Mouse (Mus musculus) MEL (cell line): Measurements from ENCODE around the gene Gucy1b1. TPM values are rescaled to one million over a fixed set of nuclear protein-coding genes. Genes with fewer than 3 reads are reported as not detected.

Experiments used
- DNase-seq: peaks from one replicate; pipeline ENCODE4 v3.0.0; 2011; ENCODE audit warnings: low read depth, low spot score
- H3K27ac ChIP-seq: 2 replicates; pipeline ENCODE4 v1.5.1; 2012; ENCODE audit warnings: low read depth, mild to moderate bottlenecking, control low read depth, low read length, moderate library complexity; ENCODE audit not compliant: control insufficient read depth
- H3K27me3 ChIP-seq, 2 experiments: fragments of 150-350 bp in 1 of 2; sonication (generic) in 1 of 2; 2 replicates each; pipeline ENCODE4 v1.6.1; 2012; ENCODE audit warnings: low read length in 2 of 2, mild to moderate bottlenecking in 2 of 2, improper control_type of control experiment in 1 of 2, moderate library complexity in 1 of 2; ENCODE audit not compliant: insufficient read depth in 2 of 2, control insufficient read depth in 1 of 2
- H3K36me3 ChIP-seq, 2 experiments: 2 replicates each; pipeline ENCODE4 v1.6.1; 2012 to 2014; ENCODE audit warnings: low read length in 2 of 2, improper control_type of control experiment in 1 of 2, inconsistent platforms in 1 of 2, mild to moderate bottlenecking in 1 of 2; ENCODE audit not compliant: insufficient read depth in 2 of 2, control insufficient read depth in 1 of 2
- H3K4me1 ChIP-seq, 2 experiments: fragments of 150-350 bp in 1 of 2; sonication (generic) in 1 of 2; 2 replicates each; pipeline ENCODE4 v1.6.1; 2012; ENCODE audit warnings: low read length in 2 of 2, improper control_type of control experiment in 1 of 2, mild to moderate bottlenecking in 1 of 2; ENCODE audit not compliant: insufficient read depth in 2 of 2, control insufficient read depth in 1 of 2
- H3K4me3 ChIP-seq, 2 experiments: fragments of 150-350 bp in 1 of 2; sonication (generic) in 1 of 2; 2 replicates each; pipeline ENCODE4 v1.5.1; 2012; ENCODE audit warnings: low read depth in 2 of 2, low read length in 2 of 2, mild to moderate bottlenecking in 2 of 2, moderate library complexity in 2 of 2, control low read depth in 1 of 2, improper control_type of control experiment in 1 of 2; ENCODE audit not compliant: control insufficient read depth in 1 of 2, insufficient read depth in 1 of 2
- H3K79me2 ChIP-seq: 2 replicates; pipeline ENCODE4 v1.6.1; 2012; ENCODE audit warnings: mild to moderate bottlenecking, low read length, moderate library complexity; ENCODE audit not compliant: control insufficient read depth, poor library complexity, insufficient read depth
- H3K9ac ChIP-seq: 2 replicates; pipeline ENCODE4 v1.6.1; 2012; ENCODE audit warnings: low read depth, mild to moderate bottlenecking, control low read depth, low read length, moderate library complexity; ENCODE audit not compliant: control insufficient read depth, poor library complexity, severe bottlenecking
- H3K9me3 ChIP-seq: fragments of 150-350 bp; sonication (generic); replicated peaks from 2 replicates; pipeline ENCODE4 v1.6.1; 2012; ENCODE audit warnings: mild to moderate bottlenecking, low read length, improper control_type of control experiment, moderate library complexity; ENCODE audit not compliant: insufficient read depth
- BHLHE40 ChIP-seq: IDR thresholded peaks from 2 replicates; pipeline ENCODE4 v1.6.1; 2012; ENCODE audit warnings: low read depth, mild to moderate bottlenecking, inconsistent platforms, low read length, improper control_type of control experiment, borderline replicate concordance
- CTCF ChIP-seq, 3 experiments: IDR thresholded peaks in 2 of 3; conservative IDR thresholded peaks in 1 of 3; 2 replicates each; pipeline ENCODE4 v1.5.1; 2011 to 2012; ENCODE audit warnings: low read length in 3 of 3, low read depth in 2 of 3, mild to moderate bottlenecking in 2 of 3, improper control_type of control experiment in 1 of 3, inconsistent platforms in 1 of 3, mixed read lengths in 1 of 3, moderate library complexity in 1 of 3; ENCODE audit not compliant: control insufficient read depth in 1 of 3, insufficient read depth in 1 of 3, poor library complexity in 1 of 3, severe bottlenecking in 1 of 3
- E2F4 ChIP-seq: IDR thresholded peaks from 2 replicates; pipeline ENCODE4 v1.6.1; 2011; ENCODE audit warnings: low read depth, low read length, improper control_type of control experiment, borderline replicate concordance
- ELF1 ChIP-seq: IDR thresholded peaks from 2 replicates; pipeline ENCODE4 v1.6.1; 2014; ENCODE audit warnings: low read depth, mild to moderate bottlenecking, inconsistent platforms, low read length, improper control_type of control experiment, moderate library complexity
- ETS1 ChIP-seq: IDR thresholded peaks from 2 replicates; pipeline ENCODE4 v1.6.1; 2012; ENCODE audit warnings: low read depth, mild to moderate bottlenecking, inconsistent platforms, low read length, improper control_type of control experiment, moderate library complexity
- MAFK ChIP-seq: IDR thresholded peaks from 2 replicates; pipeline ENCODE4 v1.6.1; 2011; ENCODE audit warnings: low read depth, mild to moderate bottlenecking, low read length, improper control_type of control experiment, borderline replicate concordance
- MAZ ChIP-seq: IDR thresholded peaks from 2 replicates; pipeline ENCODE4 v1.6.1; 2012; ENCODE audit warnings: low read depth, mild to moderate bottlenecking, inconsistent platforms, low read length, improper control_type of control experiment
- MEF2A ChIP-seq: IDR thresholded peaks from 2 replicates; pipeline ENCODE4 v1.6.1; 2014; ENCODE audit warnings: low read depth, mild to moderate bottlenecking, inconsistent platforms, low read length, improper control_type of control experiment; ENCODE audit not compliant: poor library complexity, insufficient replicate concordance, severe bottlenecking; ENCODE audit errors: extremely low read depth
- MYC ChIP-seq: IDR thresholded peaks from 2 replicates; pipeline ENCODE4 v1.6.1; 2011; ENCODE audit warnings: low read depth, mild to moderate bottlenecking, low read length, improper control_type of control experiment, moderate library complexity
- NELFE ChIP-seq: IDR thresholded peaks from 2 replicates; pipeline ENCODE4 v1.6.1; 2011; ENCODE audit warnings: low read depth, low read length, improper control_type of control experiment
- NRF1 ChIP-seq: IDR thresholded peaks from 2 replicates; pipeline ENCODE4 v1.6.1; 2014; ENCODE audit warnings: low read depth, mild to moderate bottlenecking, inconsistent platforms, low read length, improper control_type of control experiment, moderate library complexity; ENCODE audit not compliant: poor library complexity, insufficient read depth, severe bottlenecking
- POLR2AphosphoS5 ChIP-seq: IDR thresholded peaks from 2 replicates; pipeline ENCODE4 v1.6.1; 2012; ENCODE audit warnings: low read depth, borderline replicate concordance, mild to moderate bottlenecking, inconsistent platforms, low read length, moderate library complexity, mixed read lengths
- RAD21 ChIP-seq: IDR thresholded peaks from 2 replicates; pipeline ENCODE4 v1.6.1; 2011; ENCODE audit warnings: mild to moderate bottlenecking, low read depth, low read length, improper control_type of control experiment
- RCOR1 ChIP-seq: IDR thresholded peaks from 2 replicates; pipeline ENCODE4 v1.6.1; 2012; ENCODE audit warnings: low read depth, mild to moderate bottlenecking, inconsistent platforms, low read length, improper control_type of control experiment
- SIN3A ChIP-seq: IDR thresholded peaks from 2 replicates; pipeline ENCODE4 v1.6.1; 2012; ENCODE audit warnings: low read length, improper control_type of control experiment, inconsistent platforms
- SMC3 ChIP-seq: IDR thresholded peaks from 2 replicates; pipeline ENCODE4 v1.6.1; 2011; ENCODE audit warnings: low read depth, low read length, improper control_type of control experiment
- TAL1 ChIP-seq: IDR thresholded peaks from 2 replicates; pipeline ENCODE4 v1.6.1; 2012; ENCODE audit warnings: mild to moderate bottlenecking, inconsistent platforms, low read length, moderate library complexity, mixed read lengths
- TBP ChIP-seq: IDR thresholded peaks from 2 replicates; pipeline ENCODE4 v1.8.0; 2011; ENCODE audit warnings: low read depth, low read length, improper control_type of control experiment
- TCF12 ChIP-seq: IDR thresholded peaks from 2 replicates; pipeline ENCODE4 v1.6.1; 2014; ENCODE audit warnings: low read depth, mild to moderate bottlenecking, inconsistent platforms, low read length, improper control_type of control experiment, moderate library complexity
- USF1 ChIP-seq: IDR thresholded peaks from 2 replicates; pipeline ENCODE4 v1.6.1; 2014; ENCODE audit warnings: low read depth, mild to moderate bottlenecking, inconsistent platforms, low read length, improper control_type of control experiment, moderate library complexity
- USF2 ChIP-seq, 2 experiments: IDR thresholded peaks; 2 replicates each; pipeline ENCODE4 v1.6.1; 2011 to 2012; ENCODE audit warnings: improper control_type of control experiment in 2 of 2, low read length in 2 of 2, borderline replicate concordance in 1 of 2, inconsistent platforms in 1 of 2, low read depth in 1 of 2, mild to moderate bottlenecking in 1 of 2; ENCODE audit not compliant: insufficient read depth in 1 of 2
- ZC3H11A ChIP-seq: IDR thresholded peaks from 2 replicates; pipeline ENCODE4 v1.6.1; 2012; ENCODE audit warnings: low read depth, mild to moderate bottlenecking, inconsistent platforms, low read length, improper control_type of control experiment
- ZKSCAN1 ChIP-seq: IDR thresholded peaks from 2 replicates; pipeline ENCODE4 v1.6.1; 2012; ENCODE audit warnings: low read depth, mild to moderate bottlenecking, inconsistent platforms, low read length, improper control_type of control experiment, moderate library complexity
- polyA plus RNA-seq, 2 experiments: library from polyadenylated mRNA; stranded (reverse) in 1 of 2; unstranded in 1 of 2; fragments of >175 nt in 1 of 2; fragments of >200 nt in 1 of 2; gene quantifications; 2 replicates each; pipeline versions ENCODE4 v1.2.1 to v1.2.4; 2012; ENCODE audit warnings: low replicate concordance in 2 of 2, low read depth in 1 of 2; ENCODE audit not compliant: insufficient read length in 2 of 2, insufficient read depth in 1 of 2, missing spikeins in 1 of 2
- total RNA-seq: library from RNA; depleted of rRNA; stranded (reverse); fragments of 300-350 nt; gene quantifications from 2 replicates; pipeline ENCODE4 v1.2.3, GENCODE M21; 2012

Gene Gucy1b1
- total and polyA plus RNA-seq, 3 experiments: not detected

DNA sequence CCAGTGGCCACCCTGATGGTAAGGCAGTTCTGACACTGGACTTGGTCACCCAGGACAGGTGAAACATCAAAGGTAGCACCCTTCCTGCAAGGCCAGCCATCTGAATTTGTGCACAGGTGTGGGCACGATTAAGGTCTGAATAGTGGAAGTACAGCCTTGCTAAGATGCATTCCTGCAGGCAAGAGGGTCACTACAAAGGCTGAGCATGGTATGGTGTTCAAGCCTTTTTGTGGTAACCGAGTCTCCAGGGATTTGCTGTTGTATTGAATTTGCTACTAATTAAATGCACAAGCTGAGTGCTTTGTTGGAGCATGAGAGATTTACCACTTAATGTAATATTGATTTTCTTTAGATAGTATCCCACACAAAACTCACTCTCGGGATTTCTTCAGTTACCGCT is 26.4 kb downstream of the Gucy1b1 start:
- H3K9ac ChIP-seq: no peak overlapping the region
- H3K4me3 ChIP-seq: no peak overlapping the region
- TF ChIP-seq POLR2AphosphoS5 (no peak), MYC (no peak), NELFE (no peak), ELF1 (no peak), SMC3 (no peak), USF1 (no peak), TAL1 (no peak), RAD21 (no peak), ETS1 (no peak), ZKSCAN1 (no peak), NRF1 (no peak)
- TF ChIP-seq, all 39 proteins: peak for 0
- Histone ChIP-seq H3K36me3 (no peaks in the 10 kb centered on the region), H3K27ac (no peak overlapping the region), H3K4me1 (no peaks in the 10 kb centered on the region), H3K27me3 (no peaks in the 10 kb centered on the region), H3K79me2 (no peaks in the 10 kb centered on the region), H3K9me3 (no peaks in the 10 kb centered on the region)
- no peak for DNase-seq

- DNase-seq: no peak
- no peak overlapping the region for H3K27ac ChIP-seq
- H3K4me3 ChIP-seq: no peak overlapping the region
- no peaks in the 10 kb centered on the region for H3K4me1 ChIP-seq
- no peaks in the 10 kb centered on the region for H3K79me2 ChIP-seq
- no peaks in the 10 kb centered on the region for H3K36me3 ChIP-seq
- H3K9me3 ChIP-seq: no peaks in the 10 kb centered on the region
- no peak overlapping the region for H3K9ac ChIP-seq
- 0 out of 6 replicates have a peak, but pooled peaks of 1 of the 3 experiments have one; percentile 14 for TF ChIP-seq CTCF (IDR thresholded peaks at IDR 0.05 in 2 of 3, conservative IDR thresholded peaks at IDR 0.05 in 1 of 3; ENCODE audit: control insufficient read depth in 1 of 3, insufficient read depth in 1 of 3, low read depth in 2 of 3, low read length in 3 of 3, poor library complexity in 1 of 3, severe bottlenecking in 1 of 3)
- no peak for TF ChIP-seq MAZ
- H3K27me3 ChIP-seq: no peaks in the 10 kb centered on the region
These were observed 27.3 kb downstream of the Gucy1b1 start for GRCm38 (mm10) chr3:82047100-82047753.

DNA sequence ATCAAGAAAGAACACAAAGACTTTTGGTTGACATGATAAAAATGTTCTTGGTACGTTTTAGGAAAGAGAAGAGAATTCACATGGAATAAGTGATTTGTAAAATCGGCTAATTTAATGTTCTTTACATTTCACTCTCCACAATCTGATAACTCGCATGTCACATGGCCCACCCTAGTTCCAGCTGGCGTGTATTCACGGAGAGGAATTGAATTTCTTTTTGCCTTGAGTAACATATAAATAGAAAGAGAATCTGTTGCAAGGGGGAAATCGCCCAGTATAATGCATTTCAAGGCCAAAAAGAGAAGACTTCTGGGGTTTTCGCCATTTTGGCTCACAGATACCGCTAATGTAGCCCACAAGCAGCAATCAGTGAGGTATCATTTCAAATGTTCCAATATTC is 28.4 kb downstream of the Gucy1b1 start:
- H3K27ac ChIP-seq: no peak overlapping the region
- H3K27me3 ChIP-seq: no peaks in the 10 kb centered on the region; a peak in 1 of 4 replicates
- H3K9me3 ChIP-seq: no peaks in the 10 kb centered on the region
- H3K79me2 ChIP-seq: no peaks in the 10 kb centered on the region
- H3K36me3 ChIP-seq: no peaks in the 10 kb centered on the region
- H3K4me1 ChIP-seq: no peaks in the 10 kb centered on the region
- no peak overlapping the region for H3K4me3 ChIP-seq
- no peak for DNase-seq
- H3K9ac ChIP-seq: no peak overlapping the region
- TF ChIP-seq USF1 (no peak), E2F4 (no peak), BHLHE40 (no peak), ELF1 (no peak), ZC3H11A (no peak), TBP (no peak), MAFK (no peak), MEF2A (no peak), POLR2AphosphoS5 (no peak), TCF12 (no peak), TAL1 (no peak), NELFE (no peak), CTCF (IDR thresholded peaks at IDR 0.05 in 2 of 3, conservative IDR thresholded peaks at IDR 0.05 in 1 of 3; ENCODE audit: control insufficient read depth in 1 of 3, insufficient read depth in 1 of 3, low read depth in 2 of 3, low read length in 3 of 3, poor library complexity in 1 of 3, severe bottlenecking in 1 of 3) (no peak), ZKSCAN1 (no peak), USF2 (IDR thresholded peaks at IDR 0.05; ENCODE audit: borderline replicate concordance in 1 of 2, insufficient read depth in 1 of 2, low read depth in 1 of 2, low read length in 2 of 2) (no peak), SIN3A (no peak), ETS1 (no peak), RCOR1 (no peak)
